Mouse (Mus musculus): Measurements from ENCODE around the gene Zcchc14. TPM values are rescaled to one million over a fixed set of nuclear protein-coding genes. Genes with fewer than 3 reads are reported as not detected.
A peak's percentile ranks its signal among the peaks of the same experiment; 100 is the strongest.

The Zcchc14 gene
- polyA plus RNA-seq, 2 experiments: 1.3 to 1.7 TPM

DNA sequence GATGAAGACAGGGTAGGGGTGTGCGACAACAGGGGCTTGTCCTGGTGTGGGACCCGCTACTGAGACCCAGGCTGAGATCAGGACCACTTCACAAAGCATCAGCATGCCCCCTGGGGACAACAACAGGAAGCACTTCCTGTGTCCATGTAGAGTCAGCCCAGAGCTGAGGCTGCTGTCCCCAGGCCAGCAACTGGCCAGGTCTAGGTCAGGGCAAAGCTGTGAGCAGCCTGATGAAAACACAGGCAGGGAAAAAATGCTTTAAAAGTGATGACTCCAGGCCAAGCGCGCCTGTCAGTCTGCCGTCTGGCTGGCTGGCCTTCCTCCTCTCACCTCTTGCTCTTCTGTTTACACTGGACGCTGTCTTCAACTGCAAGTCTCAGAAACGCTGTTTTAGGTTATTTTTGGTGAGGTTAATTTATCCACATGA, 21.0 kb downstream of the Zcchc14 start:
- no peaks in the 10 kb centered on the region for H3K4me1 ChIP-seq (replicated peaks; ENCODE audit: control insufficient read depth in 2 of 2, insufficient read depth in 2 of 2, low read length in 1 of 2)
- no peak overlapping the region for H3K4me3 ChIP-seq (ENCODE audit: insufficient read depth in 1 of 2, low read depth in 2 of 2, low read length in 2 of 2)
- ATAC-seq (ENCODE audit: insufficient read depth) (no peak), DNase-seq (ENCODE audit: low read depth in 3 of 3, low spot score in 3 of 3) (no peak)
- H3K9me3 ChIP-seq (ENCODE audit: control insufficient read depth, low read length): no peaks in the 10 kb centered on the region
- TF ChIP-seq CTCF (IDR thresholded peaks at IDR 0.05; ENCODE audit: low read depth) (no peak), EP300 (IDR thresholded peaks at IDR 0.05; ENCODE audit: low read depth) (no peak)
- H3K27ac ChIP-seq: no peak overlapping the region
- H3K9ac ChIP-seq (replicated peaks): no peak overlapping the region
- WGBS (ENCODE audit: insufficient replicate concordance): 49% methylated on average over 7 of the region's 7 CpGs
- H3K27me3 ChIP-seq (ENCODE audit: control insufficient read depth, insufficient read depth, low read length): no peaks in the 10 kb centered on the region
- H3K4me2 ChIP-seq (ENCODE audit: low read depth): no peak overlapping the region
- H3K36me3 ChIP-seq (replicated peaks; ENCODE audit: control insufficient read depth, insufficient read depth, low read depth): no peaks in the 10 kb centered on the region

DNA sequence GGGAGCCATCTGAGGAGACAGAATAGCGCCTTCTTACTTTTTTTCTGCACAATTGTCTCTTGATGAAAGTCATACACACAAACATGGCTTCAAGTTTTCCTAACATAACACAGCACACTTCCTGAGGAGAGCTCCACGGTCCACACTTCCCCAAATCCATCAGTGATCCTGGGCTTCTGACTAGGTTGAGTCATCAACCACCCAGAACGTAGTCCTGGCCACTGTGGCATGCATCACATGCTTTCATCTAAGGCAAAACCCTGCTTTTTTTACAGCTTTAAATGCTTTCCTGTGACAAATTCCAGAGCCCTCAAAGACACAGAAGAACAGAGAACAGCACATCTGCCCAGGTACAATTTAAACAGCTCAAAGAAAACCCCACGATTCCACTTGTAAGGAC, 24.0 kb downstream of the Zcchc14 start:
- DNase-seq (ENCODE audit: low read depth in 3 of 3, low spot score in 3 of 3): no peak
- Histone ChIP-seq H3K4me1 (replicated peaks; ENCODE audit: control insufficient read depth in 2 of 2, insufficient read depth in 2 of 2, low read length in 1 of 2) (no peaks in the 10 kb centered on the region), H3K27me3 (ENCODE audit: control insufficient read depth, insufficient read depth, low read length) (no peaks in the 10 kb centered on the region), H3K4me3 (ENCODE audit: insufficient read depth in 1 of 2, low read depth in 2 of 2, low read length in 2 of 2) (no peak overlapping the region), H3K4me2 (ENCODE audit: low read depth) (no peak overlapping the region), H3K9me3 (ENCODE audit: control insufficient read depth, low read length) (no peaks in the 10 kb centered on the region), H3K36me3 (replicated peaks; ENCODE audit: control insufficient read depth, insufficient read depth, low read depth) (no peaks in the 10 kb centered on the region), H3K9ac (replicated peaks) (no peak overlapping the region), H3K27ac (no peak overlapping the region)
- 44% methylated on average over 4 of the region's 4 CpGs for WGBS (ENCODE audit: insufficient replicate concordance)
- TF ChIP-seq EP300 (IDR thresholded peaks at IDR 0.05; ENCODE audit: low read depth) (no peak), CTCF (IDR thresholded peaks at IDR 0.05; ENCODE audit: low read depth) (no peak)
- no peak for ATAC-seq (ENCODE audit: insufficient read depth)

DNA sequence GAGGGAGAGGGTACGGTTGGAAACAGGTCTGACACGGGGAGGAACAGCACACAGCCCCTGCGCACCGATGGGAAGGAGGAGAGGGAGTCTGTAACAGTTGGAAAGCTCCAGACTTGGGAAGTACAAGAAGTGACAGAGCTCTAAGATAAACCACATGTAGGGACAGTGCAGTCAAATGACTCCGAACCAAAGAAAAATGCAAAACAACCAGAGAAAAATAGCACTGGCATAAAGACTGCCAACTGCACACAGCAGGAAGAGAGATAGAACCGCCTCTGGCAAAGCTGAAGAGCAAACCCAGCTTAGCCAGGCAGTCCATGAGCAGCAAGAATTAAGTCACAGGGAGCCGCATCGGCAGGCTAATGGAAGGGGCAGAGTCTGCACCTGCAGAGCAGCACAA, 29.7 kb downstream of the Zcchc14 start:
- H3K4me1 ChIP-seq (replicated peaks; ENCODE audit: control insufficient read depth in 2 of 2, insufficient read depth in 2 of 2, low read length in 1 of 2): no peaks in the 10 kb centered on the region
- DNase-seq (ENCODE audit: low read depth in 3 of 3, low spot score in 3 of 3) (no peak), ATAC-seq (ENCODE audit: insufficient read depth) (no peak)
- H3K9me3 ChIP-seq (ENCODE audit: control insufficient read depth, low read length): no peaks in the 10 kb centered on the region
- no peaks in the 10 kb centered on the region for H3K27me3 ChIP-seq (ENCODE audit: control insufficient read depth, insufficient read depth, low read length)
- H3K9ac ChIP-seq (replicated peaks): no peak overlapping the region
- no peak overlapping the region for H3K4me3 ChIP-seq (ENCODE audit: insufficient read depth in 1 of 2, low read depth in 2 of 2, low read length in 2 of 2)
- H3K4me2 ChIP-seq (ENCODE audit: low read depth): no peak overlapping the region
- 71% methylated on average over 8 of the region's 8 CpGs for WGBS (ENCODE audit: insufficient replicate concordance)
- H3K36me3 ChIP-seq (replicated peaks; ENCODE audit: control insufficient read depth, insufficient read depth, low read depth): no peaks in the 10 kb centered on the region
- H3K27ac ChIP-seq: no peak overlapping the region
- TF ChIP-seq EP300 (IDR thresholded peaks at IDR 0.05; ENCODE audit: low read depth) (no peak), CTCF (IDR thresholded peaks at IDR 0.05; ENCODE audit: low read depth) (no peak)

DNA sequence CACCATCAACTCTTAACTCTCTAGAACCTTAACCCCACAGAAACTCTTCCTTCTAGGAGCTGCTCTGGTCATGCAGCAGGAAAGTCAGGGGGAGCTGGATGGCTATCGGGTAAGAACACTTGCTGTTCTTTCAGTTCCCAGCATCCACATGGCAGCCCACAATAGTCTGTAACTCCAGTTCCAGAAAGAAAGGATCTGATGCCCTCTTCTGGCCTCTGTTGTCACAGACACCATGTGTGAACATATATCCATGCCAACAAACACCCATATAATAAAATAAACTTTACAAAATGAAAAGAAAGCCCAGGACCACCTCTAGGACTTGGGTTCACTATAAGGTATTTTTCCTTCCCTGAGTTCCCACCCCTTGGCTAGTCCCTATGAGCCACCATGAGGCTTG, 30.8 kb downstream of the Zcchc14 start:
- TF ChIP-seq CTCF (IDR thresholded peaks at IDR 0.05; ENCODE audit: low read depth): 0 out of 2 replicates have a peak, but pooled peaks have one; percentile 5
- TF ChIP-seq EP300 (IDR thresholded peaks at IDR 0.05; ENCODE audit: low read depth): no peak
- no peak overlapping the region for H3K4me2 ChIP-seq (ENCODE audit: low read depth)
- no peak overlapping the region for H3K9ac ChIP-seq (replicated peaks)
- no peaks in the 10 kb centered on the region for H3K4me1 ChIP-seq (replicated peaks; ENCODE audit: control insufficient read depth in 2 of 2, insufficient read depth in 2 of 2, low read length in 1 of 2)
- ATAC-seq (ENCODE audit: insufficient read depth): no peak
- WGBS (ENCODE audit: insufficient replicate concordance): 54% methylated on average over 1 of the region's 1 CpGs
- no peaks in the 10 kb centered on the region for H3K36me3 ChIP-seq (replicated peaks; ENCODE audit: control insufficient read depth, insufficient read depth, low read depth)
- H3K27me3 ChIP-seq (ENCODE audit: control insufficient read depth, insufficient read depth, low read length): no peaks in the 10 kb centered on the region
- no peak overlapping the region for H3K27ac ChIP-seq
- no peak for DNase-seq (ENCODE audit: low read depth in 3 of 3, low spot score in 3 of 3)
- H3K9me3 ChIP-seq (ENCODE audit: control insufficient read depth, low read length): no peaks in the 10 kb centered on the region
- H3K4me3 ChIP-seq (ENCODE audit: insufficient read depth in 1 of 2, low read depth in 2 of 2, low read length in 2 of 2): no peak overlapping the region

DNA sequence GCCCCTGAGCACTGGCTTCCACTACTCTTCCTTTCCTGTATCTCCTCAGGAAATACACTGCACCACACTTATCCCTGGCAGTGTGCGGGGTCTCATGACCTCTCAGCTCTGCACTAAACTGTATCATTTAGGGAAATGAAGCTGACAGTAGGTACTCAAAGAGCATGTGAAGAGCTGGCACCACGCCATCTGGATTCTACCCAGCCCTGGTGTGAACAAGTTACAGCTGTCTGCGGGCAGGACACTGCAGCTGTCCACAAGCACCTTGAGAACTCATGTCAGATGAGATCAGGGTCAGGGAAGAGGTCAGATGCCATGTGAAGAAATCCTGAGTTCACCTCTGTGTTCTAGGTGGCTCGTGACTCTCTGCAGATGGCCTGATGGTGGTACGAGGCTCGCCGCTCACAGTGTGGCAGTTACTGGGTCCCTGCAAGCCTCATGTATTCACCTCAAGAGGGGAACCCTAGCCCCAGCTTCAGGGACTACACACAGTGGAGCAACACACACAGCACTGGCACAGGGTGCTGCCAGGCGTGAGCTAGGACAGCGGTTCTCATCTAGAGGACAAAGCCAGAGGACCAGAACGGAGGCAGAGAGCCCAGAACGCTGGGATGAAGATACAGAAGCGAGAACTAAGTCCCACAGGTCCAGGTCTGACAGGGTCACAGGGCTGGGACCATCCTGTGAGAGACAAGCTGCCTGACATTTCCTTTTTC, 31.7 kb downstream of the Zcchc14 start:
- Histone ChIP-seq H3K36me3 (replicated peaks; ENCODE audit: control insufficient read depth, insufficient read depth, low read depth) (no peaks in the 10 kb centered on the region), H3K27me3 (ENCODE audit: control insufficient read depth, insufficient read depth, low read length) (no peaks in the 10 kb centered on the region), H3K4me2 (ENCODE audit: low read depth) (no peak overlapping the region), H3K9me3 (ENCODE audit: control insufficient read depth, low read length) (no peaks in the 10 kb centered on the region), H3K4me3 (ENCODE audit: insufficient read depth in 1 of 2, low read depth in 2 of 2, low read length in 2 of 2) (no peak overlapping the region), H3K4me1 (replicated peaks; ENCODE audit: control insufficient read depth in 2 of 2, insufficient read depth in 2 of 2, low read length in 1 of 2) (no peaks in the 10 kb centered on the region), H3K9ac (replicated peaks) (no peak overlapping the region), H3K27ac (no peak overlapping the region)
- TF ChIP-seq EP300 (IDR thresholded peaks at IDR 0.05; ENCODE audit: low read depth) (no peak), CTCF (IDR thresholded peaks at IDR 0.05; ENCODE audit: low read depth) (no peak)
- no peak for ATAC-seq (ENCODE audit: insufficient read depth)
- no peak for DNase-seq (ENCODE audit: low read depth in 3 of 3, low spot score in 3 of 3)
- WGBS (ENCODE audit: insufficient replicate concordance): 60% methylated on average over 12 of the region's 12 CpGs
